ENCODE assay signal across 8 mouse cellular contexts in genomic region chr2:154604156-154604555, GRCm38 (mm10). TPM values are rescaled to one million over a fixed set of nuclear protein-coding genes. Genes with fewer than 3 reads are reported as not detected.
DNase-seq lines count a peak whose midpoint lies in the region; ATAC-seq and TF ChIP-seq lines count a peak whose summit lies in the region.

No protein-coding gene starts in this region.

- WGBS in forebrain, postnatal 0 days: 42% methylated on average over 7 of the region's 7 CpGs

- H3K4me2 ChIP-seq in CH12.LX (ENCODE audit: insufficient read depth, low read depth, poor library complexity, severe bottlenecking): peak overlapping the region; percentile 98
- H3K4me2 ChIP-seq in forebrain, postnatal 0 days (ENCODE audit: low read depth): peak overlapping the region; percentile 77

- no peak for ATAC-seq in forebrain, postnatal 0 days

- TF ChIP-seq CTCF in CH12.LX (conservative IDR thresholded peaks at IDR 0.05 in 1 of 2, IDR thresholded peaks at IDR 0.05 in 1 of 2; ENCODE audit: low read depth in 2 of 2, low read length in 2 of 2): no peak
- TF ChIP-seq CTCF in forebrain, postnatal 0 days (IDR thresholded peaks at IDR 0.05; ENCODE audit: low read depth): no peak

- peaks cover 0 to 2% of the 10 kb centered on the region in 2 experiments for H3K36me3 ChIP-seq in CH12.LX (replicated peaks in 1 of 2; ENCODE audit: control insufficient read depth in 1 of 2, insufficient read depth in 1 of 2, low read length in 1 of 2)
- no peaks in the 10 kb centered on the region for H3K36me3 ChIP-seq in forebrain, postnatal 0 days (ENCODE audit: insufficient read depth)
- peaks cover 20% of the 10 kb centered on the region for H3K36me3 ChIP-seq in megakaryocyte, embryonic 14.5 days (replicated peaks; ENCODE audit: low read length)

- H3K9me3 ChIP-seq in CH12.LX (replicated peaks; ENCODE audit: low read length): no peaks in the 10 kb centered on the region
- H3K9me3 ChIP-seq in forebrain, postnatal 0 days (ENCODE audit: low read length): no peaks in the 10 kb centered on the region
- H3K9me3 ChIP-seq in megakaryocyte, embryonic 14.5 days: no peaks in the 10 kb centered on the region

- H3K27me3 ChIP-seq in CH12.LX (replicated peaks): peaks cover 22% of the 10 kb centered on the region
- H3K27me3 ChIP-seq in forebrain, postnatal 0 days (ENCODE audit: insufficient read depth, low read length): no peaks in the 10 kb centered on the region
- no peaks in the 10 kb centered on the region for H3K27me3 ChIP-seq in megakaryocyte, embryonic 14.5 days (replicated peaks)

- peak overlapping the region; percentile 41 to 76 (median 54) for H3K4me3 ChIP-seq in CH12.LX (replicated peaks in 1 of 3; ENCODE audit: low read depth in 2 of 3, low read length in 2 of 3, poor library complexity in 1 of 3)
- 0 out of 2 replicates have a peak overlapping the region, but pooled peaks have one; percentile 11 for H3K4me3 ChIP-seq in forebrain, postnatal 0 days (ENCODE audit: low read depth, low read length)
- peak overlapping the region; percentile 96 for H3K4me3 ChIP-seq in megakaryocyte, embryonic 14.5 days (replicated peaks)

- dilution Hi-C loops in CH12.LX (cut with MboI; ENCODE audit: extremely low pct_ligation_motif_present, extremely low pct_unique_long_range_greater_than_20kb, low sequenced_read_pairs): no loop called here

- no peak for TF ChIP-seq POLR2A in CH12.LX (IDR thresholded peaks at IDR 0.05; ENCODE audit: low read depth, low read length)

- intact Hi-C loops in gastrocnemius, postnatal 14 days (cut with DNase I; ENCODE audit: low total_unique reads): no loop called here

- H3K79me2 ChIP-seq in CH12.LX (replicated peaks; ENCODE audit: control insufficient read depth, extremely low read depth, insufficient read depth, poor library complexity, severe bottlenecking): no peaks in the 10 kb centered on the region

- in situ Hi-C loops in CH12.LX (cut with MboI; ENCODE audit: low pct_ligation_motif_present, low pct_unique_long_range_greater_than_20kb, low sequenced_read_pairs): no loop called here

- H3K4me1 ChIP-seq in CH12.LX (ENCODE audit: control insufficient read depth in 1 of 2, insufficient read depth in 2 of 2): peaks cover 14 to 16% of the 10 kb centered on the region in 2 experiments
- H3K4me1 ChIP-seq in forebrain, postnatal 0 days (ENCODE audit: insufficient read depth): peaks cover 11% of the 10 kb centered on the region; the same call in 1 of the 2 replicates
- H3K4me1 ChIP-seq in megakaryocyte, embryonic 14.5 days: peaks cover 49% of the 10 kb centered on the region

- H3K27ac ChIP-seq in CH12.LX (ENCODE audit: insufficient read depth, low read depth): no peak overlapping the region
- H3K27ac ChIP-seq in forebrain, postnatal 0 days (ENCODE audit: low read depth, low read length): no peak overlapping the region

- TF ChIP-seq RAD21 in CH12.LX (IDR thresholded peaks at IDR 0.05; ENCODE audit: low read depth, low read length): no peak

- no peak for TF ChIP-seq EP300 in CH12.LX (IDR thresholded peaks at IDR 0.05; ENCODE audit: low read length)

- DNase-seq in CD4-positive helper T cell, adult 2 months (ENCODE audit: low read depth, low spot score): peak; percentile 74
- DNase-seq in CH12.LX (ENCODE audit: extremely low read depth): no peak
- DNase-seq in forebrain, postnatal 0 days: no peak
- DNase-seq in thymus, postnatal 4 days: peak; percentile 62
- no peak for DNase-seq in spleen, postnatal 36 days (ENCODE audit: low spot score in 2 of 2)
- no peak for DNase-seq in right cerebral cortex, adult 2 months (ENCODE audit: low spot score in 2 of 2)
- DNase-seq in gastrocnemius, postnatal 14 days: no peak

- peak overlapping the region; percentile 53 for H3K9ac ChIP-seq in CH12.LX (ENCODE audit: insufficient read depth, low read depth)
- no peak overlapping the region for H3K9ac ChIP-seq in forebrain, postnatal 0 days

TF ChIP-seq in CH12.LX, 34 proteins besides CTCF, POLR2A, EP300 and RAD21:
- no peak for TF ChIP-seq ELF1 (IDR thresholded peaks at IDR 0.05; ENCODE audit: low read depth, low read length)
- TF ChIP-seq JUN (IDR thresholded peaks at IDR 0.05; ENCODE audit: insufficient read depth, low read depth, low read length): no peak
- no peak for TF ChIP-seq CHD1 (IDR thresholded peaks at IDR 0.05; ENCODE audit: low read depth, low read length)
- TF ChIP-seq HCFC1 (IDR thresholded peaks at IDR 0.05; ENCODE audit: low read depth, low read length): no peak
- TF ChIP-seq E2F4 (IDR thresholded peaks at IDR 0.05; ENCODE audit: insufficient replicate concordance, low read depth, low read length): no peak
- TF ChIP-seq CHD2 (IDR thresholded peaks at IDR 0.05; ENCODE audit: low read length): no peak
- TF ChIP-seq MAZ (IDR thresholded peaks at IDR 0.05; ENCODE audit: low read depth, low read length): no peak
- no peak for TF ChIP-seq USF2 (conservative IDR thresholded peaks at IDR 0.05; ENCODE audit: low read depth, low read length)
- no peak for TF ChIP-seq IRF4 (IDR thresholded peaks at IDR 0.05; ENCODE audit: low read depth, low read length)
- TF ChIP-seq SMC3 (IDR thresholded peaks at IDR 0.05; ENCODE audit: low read depth, low read length): no peak
- TF ChIP-seq MEF2A (IDR thresholded peaks at IDR 0.05; ENCODE audit: borderline replicate concordance, low read depth, low read length): no peak
- TF ChIP-seq ETS1 (conservative IDR thresholded peaks at IDR 0.05; ENCODE audit: low read depth, low read length): no peak

RNA-seq across cellular contexts. Expression of gene Pxmp4, which starts 0.6 kb away (rescaled TPM):
- total RNA-seq in CH12.LX (2012; rRNA removed) (7.2 and 7.6 TPM in 2 replicates), CH12.LX (2014; rRNA removed) (8.7 and 9.4 TPM in 2 replicates)
- 5.5 and 6.0 TPM in 2 replicates for polyA plus RNA-seq in CH12.LX (2012; ENCODE audit: insufficient read length, low read depth)
- 13.2 and 15.0 TPM in 2 replicates for total RNA-seq in forebrain, postnatal 0 days (2014; rRNA removed)
- polyA plus RNA-seq in forebrain, postnatal 0 days (2015; fragmentation: Nextera tagmentation; extraction: Ambion mirVana): 16.6 and 17.9 TPM in 2 replicates
- polyA plus RNA-seq in megakaryocyte, embryonic 14.5 days (2012; ENCODE audit: insufficient read depth, low replicate concordance): 8.5 and 10.5 TPM in 2 replicates
- total RNA-seq in gastrocnemius, postnatal 14 days (2021): 10 to 100 TPM; 14.1 to 14.9 TPM

RNA-seq across cellular contexts. Expression of gene Zfp341, which starts 8.9 kb away (rescaled TPM):
- 1.6 and 1.7 TPM in 2 replicates for total RNA-seq in CH12.LX (2012; rRNA removed)
- total RNA-seq in CH12.LX (2014; rRNA removed): 0.58 and 0.77 TPM in 2 replicates
- 4.1 and 4.4 TPM in 2 replicates for polyA plus RNA-seq in CH12.LX (2012; ENCODE audit: insufficient read length, low read depth)
- total RNA-seq in forebrain, postnatal 0 days (2014; rRNA removed): 8.8 and 10.2 TPM in 2 replicates
- polyA plus RNA-seq in forebrain, postnatal 0 days (2015; fragmentation: Nextera tagmentation; extraction: Ambion mirVana): 1.3 and 1.4 TPM in 2 replicates
- polyA plus RNA-seq in megakaryocyte, embryonic 14.5 days (2012; ENCODE audit: insufficient read depth, low replicate concordance): 4.0 and 4.4 TPM in 2 replicates
- 1 to 10 TPM; 1.8 to 1.9 TPM for total RNA-seq in gastrocnemius, postnatal 14 days (2021)

RNA-seq across cellular contexts. Expression of gene 4930519P11Rik, which starts 9.1 kb away (rescaled TPM):
- total RNA-seq in CH12.LX (2012; rRNA removed) (not detected in 2 replicates), CH12.LX (2014; rRNA removed) (not detected in 2 replicates)
- not detected in 2 replicates for polyA plus RNA-seq in CH12.LX (2012; ENCODE audit: insufficient read length, low read depth)
- total RNA-seq in forebrain, postnatal 0 days (2014; rRNA removed): 1.1 TPM in 1 of 2 replicates, not detected in the other
- polyA plus RNA-seq in forebrain, postnatal 0 days (2015; fragmentation: Nextera tagmentation; extraction: Ambion mirVana): 0.64 TPM in 1 of 2 replicates, not detected in the other
- polyA plus RNA-seq in megakaryocyte, embryonic 14.5 days (2012; ENCODE audit: insufficient read depth, low replicate concordance): 1.6 and 14.8 TPM in 2 replicates
- total RNA-seq in gastrocnemius, postnatal 14 days (2021): under 1 TPM in 1 of 2 experiments, not detected in 1; 0.69 TPM

RNA-seq across cellular contexts. Expression of gene E2f1, which starts 34.5 kb away (rescaled TPM):
- 5.3 and 6.5 TPM in 2 replicates for total RNA-seq in CH12.LX (2012; rRNA removed)
- total RNA-seq in CH12.LX (2014; rRNA removed): 4.5 and 5.1 TPM in 2 replicates
- 19.4 and 19.6 TPM in 2 replicates for polyA plus RNA-seq in CH12.LX (2012; ENCODE audit: insufficient read length, low read depth)
- total RNA-seq in forebrain, postnatal 0 days (2014; rRNA removed): 2.8 and 3.0 TPM in 2 replicates
- 4.7 and 4.9 TPM in 2 replicates for polyA plus RNA-seq in forebrain, postnatal 0 days (2015; fragmentation: Nextera tagmentation; extraction: Ambion mirVana)
- polyA plus RNA-seq in megakaryocyte, embryonic 14.5 days (2012; ENCODE audit: insufficient read depth, low replicate concordance): 24.2 and 31.3 TPM in 2 replicates
- total RNA-seq in gastrocnemius, postnatal 14 days (2021): 1 to 10 TPM; 2.5 to 3.1 TPM

RNA-seq across cellular contexts. Expression of gene Necab3, which starts 45.5 kb away (rescaled TPM):
- total RNA-seq in CH12.LX (2012; rRNA removed): 0.80 and 2.8 TPM in 2 replicates
- 0.87 and 1.7 TPM in 2 replicates for total RNA-seq in CH12.LX (2014; rRNA removed)
- polyA plus RNA-seq in CH12.LX (2012; ENCODE audit: insufficient read length, low read depth): 1.6 and 2.0 TPM in 2 replicates
- total RNA-seq in forebrain, postnatal 0 days (2014; rRNA removed): 14.5 and 16.3 TPM in 2 replicates
- polyA plus RNA-seq in forebrain, postnatal 0 days (2015; fragmentation: Nextera tagmentation; extraction: Ambion mirVana): 14.7 and 17.2 TPM in 2 replicates
- polyA plus RNA-seq in megakaryocyte, embryonic 14.5 days (2012; ENCODE audit: insufficient read depth, low replicate concordance): 0.31 TPM in 1 of 2 replicates, not detected in the other
- total RNA-seq in gastrocnemius, postnatal 14 days (2021): 1 to 10 TPM; 1.1 to 1.2 TPM

Comparison
In these comparisons a context has a peak if more than half of its experiments do, and no peak if none do; other contexts are left out.
1. DNase-seq: peak in CD4-positive helper T cell, adult 2 months (single experiment) and thymus, postnatal 4 days (single experiment); none in CH12.LX (single experiment), forebrain, postnatal 0 days (single experiment), spleen, postnatal 36 days (0 of 2), right cerebral cortex, adult 2 months (0 of 2) and gastrocnemius, postnatal 14 days (single experiment).
2. H3K4me3 ChIP-seq: peak in every context shown above with its lines; median percentile 96 in megakaryocyte, embryonic 14.5 days; 54 in CH12.LX; 11 in forebrain, postnatal 0 days.